Mouse (Mus musculus) bone marrow, adult 2 months (tissue): Measurements from ENCODE around the gene Ccdc40. TPM values are rescaled to one million over a fixed set of nuclear protein-coding genes. Genes with fewer than 3 reads are reported as not detected.

ENCODE experiments used
- H3K27ac ChIP-seq: fragments of 200-500 bp; 2 replicates; pipeline ENCODE4 v1.5.1; 2012; ENCODE audit warnings: low read depth, mild to moderate bottlenecking, control low read depth, inconsistent platforms, low read length; ENCODE audit not compliant: control insufficient read depth, poor library complexity, insufficient read depth
- H3K4me1 ChIP-seq: fragments of 200-500 bp; 2 replicates; pipeline ENCODE4 v1.6.1; 2011; ENCODE audit warnings: low read length; ENCODE audit not compliant: control insufficient read depth, insufficient read depth
- H3K4me3 ChIP-seq: fragments of 200-500 bp; replicated peaks from 2 replicates; pipeline ENCODE3; 2011; ENCODE audit warnings: mild to moderate bottlenecking, low read depth, low read length, control low read depth; ENCODE audit not compliant: control insufficient read depth
- CTCF ChIP-seq: fragments of 200-500 bp; IDR thresholded peaks from 2 replicates; pipeline ENCODE4 v1.5.1; 2011; ENCODE audit warnings: low read length, control low read depth; ENCODE audit not compliant: control insufficient read depth, insufficient read depth
- POLR2A ChIP-seq: fragments of 200-500 bp; IDR thresholded peaks from 2 replicates; pipeline ENCODE4 v1.6.1; 2011; ENCODE audit warnings: low read depth, mild to moderate bottlenecking, control low read depth, low read length, borderline replicate concordance; ENCODE audit not compliant: control insufficient read depth
- WGBS: fragments of 180-500 bp; shearing (Covaris S2); methylation state at CpG from one replicate; pipeline ENCODE4 v1.1.7; 2018; 5-methylcytosine and 5-hydroxymethylcytosine counted together
- polyA plus RNA-seq: library from polyadenylated mRNA; stranded (reverse); fragments of >200 nt; gene quantifications from 2 replicates; pipeline ENCODE4 v1.2.4, GENCODE M21; 2011; ENCODE audit warnings: low replicate concordance; ENCODE audit not compliant: missing spikeins, insufficient read depth, insufficient read length

Ccdc40 gene
- polyA plus RNA-seq, 1 experiment = 0.90 TPM

DNA sequence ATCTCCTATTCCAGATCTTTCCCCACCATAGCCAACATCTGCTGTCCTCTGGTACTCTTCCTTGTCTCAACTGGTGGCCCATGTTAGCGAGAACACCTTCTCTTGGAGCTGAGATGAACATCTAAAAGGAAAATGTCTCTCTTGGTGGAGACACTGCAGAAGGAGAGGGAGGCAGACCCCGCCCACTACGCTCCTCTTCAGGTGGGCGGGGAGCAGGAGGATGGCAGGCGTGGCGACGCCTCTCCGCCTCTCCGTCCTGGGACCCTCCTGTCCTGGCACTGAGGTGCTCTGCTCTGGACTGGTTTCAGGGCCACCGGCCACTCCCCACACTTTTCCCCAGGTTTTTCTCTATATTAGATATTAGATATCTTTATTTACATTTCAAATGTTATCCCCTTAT is 82.2 kb downstream of the Ccdc40 start:
- H3K27ac ChIP-seq = no peak overlapping the region
- WGBS = 40% methylated on average over 10 of the region's 10 CpGs
- H3K4me3 ChIP-seq = no peak overlapping the region
- no peak for TF ChIP-seq CTCF
- no peak for TF ChIP-seq POLR2A
- no peaks in the 10 kb centered on the region; the same call in 1 of the 2 replicates for H3K4me1 ChIP-seq

DNA sequence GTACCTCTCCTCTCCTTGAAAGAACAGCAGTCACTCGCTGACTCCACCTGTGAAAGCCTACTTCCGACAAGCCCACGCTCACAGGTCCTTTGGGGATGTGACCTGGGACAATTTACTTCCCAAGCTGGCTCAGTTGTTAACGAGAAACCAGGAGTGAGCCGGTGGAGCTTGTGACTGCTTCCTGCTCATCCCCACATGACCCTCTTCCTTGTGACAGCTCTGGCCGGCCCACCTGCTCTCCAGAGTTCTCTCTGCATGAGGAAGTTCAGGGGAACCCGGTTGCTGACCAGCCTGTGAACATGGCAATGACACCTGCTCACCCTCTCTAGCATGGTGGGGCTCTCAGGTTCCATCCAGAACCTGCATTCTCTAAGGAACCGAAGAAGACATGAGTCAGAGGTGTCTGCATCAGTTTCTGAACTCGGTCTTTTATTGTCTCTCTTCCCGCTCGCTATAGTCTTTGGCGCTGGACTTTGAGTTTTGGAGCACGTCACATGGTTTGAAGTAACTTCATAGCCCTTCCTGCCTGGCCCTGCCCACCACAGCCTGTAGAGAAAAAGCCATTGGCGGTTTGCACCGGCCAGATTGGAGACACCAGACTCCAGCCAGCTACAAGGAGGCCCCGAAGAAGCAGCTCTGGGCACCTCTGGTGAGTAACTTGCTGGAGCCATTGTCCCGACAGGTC is 86.0 kb downstream of the Ccdc40 start:
- no peaks in the 10 kb centered on the region for H3K4me1 ChIP-seq
- 59% methylated on average over 17 of the region's 17 CpGs for WGBS
- TF ChIP-seq CTCF (no peak), POLR2A (no peak)
- no peak overlapping the region for H3K27ac ChIP-seq
- H3K4me3 ChIP-seq = no peak overlapping the region

Other genes with a start within 250 kb of the Ccdc40 start
- not detected in 2 replicates for gene Enpp7, start 240.4 kb upstream of the Ccdc40 start, polyA plus RNA-seq
- gene Cbx2, start 205.6 kb upstream of the Ccdc40 start, polyA plus RNA-seq = 0.34 and 2.8 TPM in 2 replicates
- gene Cbx8, start 187.6 kb upstream of the Ccdc40 start, polyA plus RNA-seq = 3.3 and 7.4 TPM in 2 replicates
- gene Cbx4, start 142.4 kb upstream of the Ccdc40 start, polyA plus RNA-seq = 7.3 and 18.8 TPM in 2 replicates
- gene Tbc1d16, start 73 bp upstream of the Ccdc40 start, polyA plus RNA-seq = 0.74 and 1.2 TPM in 2 replicates
- gene Gaa, start 39.3 kb downstream of the Ccdc40 start, polyA plus RNA-seq = 6.5 and 18.1 TPM in 2 replicates
- gene Eif4a3, start 71.5 kb downstream of the Ccdc40 start, polyA plus RNA-seq = 144 and 147 TPM in 2 replicates
- gene Card14, start 79.2 kb downstream of the Ccdc40 start, polyA plus RNA-seq = not detected in 2 replicates
- gene Sgsh, start 127.0 kb downstream of the Ccdc40 start, polyA plus RNA-seq = 5.6 and 12.0 TPM in 2 replicates
- gene Slc26a11, start 127.0 kb downstream of the Ccdc40 start, polyA plus RNA-seq = 3.3 and 6.2 TPM in 2 replicates
- gene Rnf213, start 164.5 kb downstream of the Ccdc40 start, polyA plus RNA-seq = 18.8 and 27.7 TPM in 2 replicates